Mouse (Mus musculus): ENCODE data around the gene Mxi1. TPM values are rescaled to one million over a fixed set of nuclear protein-coding genes. Genes with fewer than 3 reads are reported as not detected.
A peak's percentile ranks its signal among the peaks of the same experiment; 100 is the strongest.

Gene Mxi1
- polyA plus RNA-seq, 1 experiment from 2014 or later, result 42.7 TPM

DNA sequence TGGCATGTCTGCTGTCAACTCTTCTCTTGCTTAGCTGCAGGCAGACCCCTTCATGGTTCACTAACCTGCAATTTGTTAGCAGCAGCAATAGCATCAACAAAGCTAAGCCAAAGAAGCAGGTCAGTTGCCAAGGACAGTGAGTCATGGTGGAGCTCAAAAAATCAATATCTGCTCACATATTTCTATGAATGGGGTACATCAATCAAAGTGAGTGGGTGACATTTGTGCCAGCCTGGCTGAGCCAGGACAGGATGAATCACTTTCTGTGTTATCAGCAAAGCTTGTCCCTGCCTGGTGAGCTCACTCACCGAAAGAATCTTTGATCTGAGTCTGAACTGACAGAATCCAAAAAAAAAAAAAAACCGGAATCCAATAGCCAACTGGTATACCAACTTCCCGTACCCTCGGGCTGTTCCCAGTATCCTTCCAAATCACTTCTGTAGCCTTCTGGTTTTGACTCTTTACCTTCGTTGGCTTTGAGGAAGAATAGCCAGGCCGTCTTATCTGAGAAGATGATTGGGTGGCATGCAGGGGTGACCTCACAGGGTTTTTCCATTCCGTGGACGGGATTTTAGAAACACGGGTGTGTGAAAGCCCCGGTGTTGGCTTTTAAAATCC lies 94.0 kb downstream of the Mxi1 start:
- no peak for ATAC-seq (ENCODE audit: insufficient number of reproducible peaks, low FRiP score)
- no peaks in the 10 kb centered on the region for H3K27me3 ChIP-seq (replicated peaks)
- 80% methylated on average over 10 of the region's 10 CpGs for WGBS
- no peaks in the 10 kb centered on the region for H3K9me3 ChIP-seq (replicated peaks)
- H3K4me3 ChIP-seq, result no peak overlapping the region
- no peak overlapping the region for H3K27ac ChIP-seq (ENCODE audit: poor library complexity, severe bottlenecking)
- H3K4me2 ChIP-seq, result no peak overlapping the region
- H3K36me3 ChIP-seq, result no peaks in the 10 kb centered on the region
- peaks cover 9% of the 10 kb centered on the region for H3K4me1 ChIP-seq (replicated peaks)
- no peak overlapping the region for H3K9ac ChIP-seq

DNA sequence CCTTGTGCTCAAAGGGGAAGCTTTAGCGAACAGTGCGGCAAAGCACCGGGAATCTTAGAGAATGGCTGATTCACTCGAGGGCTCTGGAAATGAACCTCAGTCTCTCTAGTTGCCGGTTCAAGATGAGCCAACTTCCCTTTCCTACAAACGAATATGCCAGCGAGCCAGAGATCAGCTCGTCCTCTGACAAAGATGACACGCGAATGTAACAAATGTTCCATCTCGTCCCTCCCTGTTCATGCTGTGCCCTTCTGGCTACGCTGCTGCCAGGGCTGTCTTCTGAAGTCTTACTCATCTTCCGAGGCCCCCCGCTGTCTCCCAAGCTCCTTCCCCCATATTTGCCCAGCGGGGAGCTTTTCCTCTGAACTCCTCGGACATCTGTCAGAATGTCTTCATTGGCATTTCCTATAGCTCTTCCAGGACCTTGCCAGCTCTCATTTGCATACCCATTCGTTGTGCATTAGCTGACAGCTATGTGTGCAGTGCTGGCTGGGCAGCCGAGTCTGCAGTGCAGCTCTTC lies 94.6 kb downstream of the Mxi1 start:
- Histone ChIP-seq H3K4me1 (replicated peaks) (peaks cover 15% of the 10 kb centered on the region), H3K27me3 (replicated peaks) (no peaks in the 10 kb centered on the region), H3K36me3 (no peaks in the 10 kb centered on the region), H3K9ac (no peak overlapping the region), H3K27ac (ENCODE audit: poor library complexity, severe bottlenecking) (no peak overlapping the region), H3K4me2 (no peak overlapping the region), H3K9me3 (replicated peaks) (no peaks in the 10 kb centered on the region), H3K4me3 (no peak overlapping the region)
- WGBS, result 83% methylated on average over 18 of the region's 18 CpGs
- no peak for ATAC-seq (ENCODE audit: insufficient number of reproducible peaks, low FRiP score)

DNA sequence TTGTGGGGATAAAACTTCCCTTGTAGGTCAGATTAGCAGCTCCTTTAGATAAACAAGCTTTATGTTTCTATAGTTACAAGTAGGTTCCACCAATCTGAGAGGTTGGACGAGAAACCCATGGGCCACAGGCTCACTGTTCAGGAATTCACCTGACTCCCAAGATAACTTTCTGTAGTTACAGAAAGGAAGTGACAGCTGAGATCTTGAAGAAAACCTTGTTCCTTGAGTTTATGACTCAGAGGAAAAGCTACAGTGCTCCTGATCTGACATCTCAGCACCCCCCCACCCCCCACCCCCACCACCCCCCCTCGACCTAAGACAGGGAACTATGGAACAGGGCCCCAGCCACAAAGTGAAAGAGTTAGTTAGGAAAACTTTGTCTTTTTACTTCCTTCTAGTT lies 95.5 kb downstream of the Mxi1 start:
- Histone ChIP-seq H3K9ac (no peak overlapping the region), H3K27me3 (replicated peaks) (no peaks in the 10 kb centered on the region), H3K4me2 (no peak overlapping the region), H3K36me3 (no peaks in the 10 kb centered on the region), H3K4me1 (replicated peaks) (peaks cover 21% of the 10 kb centered on the region), H3K27ac (ENCODE audit: poor library complexity, severe bottlenecking) (no peak overlapping the region), H3K4me3 (no peak overlapping the region), H3K9me3 (replicated peaks) (no peaks in the 10 kb centered on the region)
- ATAC-seq (ENCODE audit: insufficient number of reproducible peaks, low FRiP score), result no peak
- WGBS, result 42% methylated on average over 2 of the region's 2 CpGs

DNA sequence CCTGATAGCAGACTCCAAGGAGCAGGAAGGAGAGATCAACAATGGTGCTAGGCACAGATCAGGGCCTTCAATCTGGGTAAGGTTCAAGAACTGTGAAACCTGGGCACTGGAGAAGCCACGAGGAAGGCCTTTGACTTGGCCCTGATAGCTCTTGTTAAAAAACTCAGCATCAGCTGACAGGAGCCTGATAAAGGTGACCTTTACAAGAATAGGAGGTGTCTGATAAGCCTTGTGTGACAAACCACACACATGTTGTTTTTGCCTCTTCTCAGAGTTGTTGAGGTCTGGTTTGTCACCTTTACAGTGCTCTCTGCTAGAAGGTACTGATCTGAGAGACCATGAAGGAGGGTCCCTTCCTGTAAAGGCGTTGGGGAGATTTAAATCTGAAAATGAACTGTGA lies 97.0 kb downstream of the Mxi1 start:
- ATAC-seq (ENCODE audit: insufficient number of reproducible peaks, low FRiP score), result no peak
- Histone ChIP-seq H3K27me3 (replicated peaks) (no peaks in the 10 kb centered on the region), H3K4me3 (no peak overlapping the region), H3K4me2 (no peak overlapping the region), H3K36me3 (no peaks in the 10 kb centered on the region), H3K27ac (ENCODE audit: poor library complexity, severe bottlenecking) (no peak overlapping the region), H3K4me1 (replicated peaks) (peaks cover 36% of the 10 kb centered on the region), H3K9ac (no peak overlapping the region), H3K9me3 (replicated peaks) (no peaks in the 10 kb centered on the region)
- WGBS, result 28% methylated on average over 2 of the region's 2 CpGs

DNA sequence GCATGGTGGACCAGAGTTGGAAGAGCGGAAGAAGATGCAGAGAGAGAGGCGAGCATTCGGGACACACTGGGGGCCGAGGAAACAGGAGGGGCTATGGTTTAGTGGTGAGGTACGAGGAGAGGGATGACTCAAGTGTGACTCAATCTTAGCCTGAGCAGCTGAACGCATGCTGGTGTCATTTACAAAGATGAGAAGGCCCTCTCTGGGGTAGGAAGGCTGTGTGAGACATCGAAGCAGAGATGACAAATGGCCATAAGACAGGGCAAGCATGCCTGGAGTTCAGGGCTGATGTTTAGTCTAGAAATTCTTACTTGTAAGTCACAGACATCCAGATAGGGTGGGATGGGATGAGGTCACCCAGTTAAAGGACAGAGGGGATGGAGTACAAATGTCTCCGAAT lies 98.1 kb downstream of the Mxi1 start:
- peaks cover 42% of the 10 kb centered on the region for H3K4me1 ChIP-seq (replicated peaks)
- no peak for ATAC-seq (ENCODE audit: insufficient number of reproducible peaks, low FRiP score)
- no peak overlapping the region for H3K4me3 ChIP-seq
- H3K9ac ChIP-seq, result no peak overlapping the region
- no peak overlapping the region for H3K27ac ChIP-seq (ENCODE audit: poor library complexity, severe bottlenecking)
- 75% methylated on average over 8 of the region's 8 CpGs for WGBS
- H3K4me2 ChIP-seq, result no peak overlapping the region
- no peaks in the 10 kb centered on the region for H3K36me3 ChIP-seq
- no peaks in the 10 kb centered on the region for H3K9me3 ChIP-seq (replicated peaks)
- H3K27me3 ChIP-seq (replicated peaks), result no peaks in the 10 kb centered on the region

DNA sequence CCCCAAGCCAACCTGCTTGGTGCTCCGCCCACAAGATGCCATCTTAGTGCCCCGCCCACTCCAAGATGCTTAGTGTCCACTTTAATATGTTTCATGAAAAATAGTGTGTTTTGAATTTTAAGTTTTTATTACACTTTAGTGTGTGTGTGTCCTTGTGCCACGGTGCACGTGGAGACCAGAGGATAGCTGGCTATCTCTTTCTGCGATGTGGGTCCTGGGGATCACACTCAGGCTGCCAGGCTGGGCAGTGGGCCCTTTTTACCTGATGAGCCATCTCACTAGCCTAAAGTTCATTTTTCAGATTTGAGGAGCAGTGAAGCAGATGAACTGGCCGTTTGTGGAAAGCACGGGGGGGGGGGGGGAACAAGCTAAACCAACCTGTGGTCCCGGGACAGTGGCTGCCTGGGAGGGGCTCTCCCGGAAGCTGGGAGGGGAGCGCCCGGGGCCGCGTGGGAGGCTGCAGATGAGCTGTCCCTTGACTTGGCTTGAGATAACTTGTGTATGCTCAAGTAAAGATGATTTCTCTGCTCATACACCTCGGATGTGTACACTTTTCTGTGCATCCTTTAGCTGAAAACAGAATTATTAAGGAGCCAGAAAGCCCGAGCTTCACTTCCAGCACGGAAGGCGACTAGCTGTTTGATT lies 99.5 kb downstream of the Mxi1 start:
- Histone ChIP-seq H3K9ac (no peak overlapping the region; the same call in 1 of the 2 replicates), H3K4me1 (replicated peaks) (peaks cover 55% of the 10 kb centered on the region), H3K4me3 (no peak overlapping the region), H3K4me2 (peak overlapping the region; percentile 34; the same call in 1 of the 2 replicates), H3K27ac (ENCODE audit: poor library complexity, severe bottlenecking) (no peak overlapping the region), H3K9me3 (replicated peaks) (no peaks in the 10 kb centered on the region), H3K27me3 (replicated peaks) (no peaks in the 10 kb centered on the region), H3K36me3 (no peaks in the 10 kb centered on the region)
- WGBS, result 46% methylated on average over 17 of the region's 17 CpGs
- no peak for ATAC-seq (ENCODE audit: insufficient number of reproducible peaks, low FRiP score)

DNA sequence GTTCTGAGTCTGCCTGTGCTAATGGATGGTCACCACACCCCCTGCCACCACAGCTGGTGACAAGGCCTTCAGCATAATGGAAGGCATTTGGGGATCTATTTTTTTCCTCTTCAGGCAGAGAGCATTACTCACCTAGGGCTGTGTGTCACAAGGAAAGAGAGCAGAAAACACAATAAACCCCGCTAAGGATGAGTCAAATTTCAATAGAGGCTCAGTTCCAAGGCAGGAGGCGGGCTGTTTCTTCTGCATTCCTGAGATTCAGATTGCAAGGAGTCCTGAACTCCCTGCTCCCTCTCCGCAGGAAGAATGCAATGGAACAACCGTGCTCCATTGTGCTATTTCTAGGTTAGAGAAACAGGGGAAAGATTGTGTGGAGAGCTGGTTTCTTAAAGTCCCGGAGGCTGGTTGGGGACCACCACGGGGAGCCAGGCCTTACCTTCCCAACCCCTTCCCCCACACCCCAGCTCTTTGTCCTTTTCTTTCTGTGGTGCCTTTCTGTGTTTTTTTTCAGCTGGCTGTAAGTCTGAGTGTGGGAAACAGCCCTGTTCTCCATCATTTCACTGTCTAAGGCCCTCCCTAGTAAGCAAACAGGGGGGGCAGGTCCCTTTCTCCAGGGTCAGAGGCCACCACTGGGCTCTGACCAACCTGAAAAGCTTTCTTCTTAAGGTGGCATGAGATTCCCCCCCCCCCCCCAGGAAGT lies 102.0 kb downstream of the Mxi1 start:
- Histone ChIP-seq H3K4me3 (no peak overlapping the region), H3K9me3 (replicated peaks) (no peaks in the 10 kb centered on the region), H3K9ac (no peak overlapping the region), H3K36me3 (no peaks in the 10 kb centered on the region), H3K27ac (ENCODE audit: poor library complexity, severe bottlenecking) (peak overlapping the region; percentile 81), H3K27me3 (replicated peaks) (no peaks in the 10 kb centered on the region), H3K4me2 (no peak overlapping the region), H3K4me1 (replicated peaks) (peaks cover 50% of the 10 kb centered on the region)
- peak; percentile 16; the same call in 1 of the 2 replicates for ATAC-seq (ENCODE audit: insufficient number of reproducible peaks, low FRiP score)
- whole genome bisulfite sequencing, result 7% methylated on average over 6 of the region's 6 CpGs

DNA sequence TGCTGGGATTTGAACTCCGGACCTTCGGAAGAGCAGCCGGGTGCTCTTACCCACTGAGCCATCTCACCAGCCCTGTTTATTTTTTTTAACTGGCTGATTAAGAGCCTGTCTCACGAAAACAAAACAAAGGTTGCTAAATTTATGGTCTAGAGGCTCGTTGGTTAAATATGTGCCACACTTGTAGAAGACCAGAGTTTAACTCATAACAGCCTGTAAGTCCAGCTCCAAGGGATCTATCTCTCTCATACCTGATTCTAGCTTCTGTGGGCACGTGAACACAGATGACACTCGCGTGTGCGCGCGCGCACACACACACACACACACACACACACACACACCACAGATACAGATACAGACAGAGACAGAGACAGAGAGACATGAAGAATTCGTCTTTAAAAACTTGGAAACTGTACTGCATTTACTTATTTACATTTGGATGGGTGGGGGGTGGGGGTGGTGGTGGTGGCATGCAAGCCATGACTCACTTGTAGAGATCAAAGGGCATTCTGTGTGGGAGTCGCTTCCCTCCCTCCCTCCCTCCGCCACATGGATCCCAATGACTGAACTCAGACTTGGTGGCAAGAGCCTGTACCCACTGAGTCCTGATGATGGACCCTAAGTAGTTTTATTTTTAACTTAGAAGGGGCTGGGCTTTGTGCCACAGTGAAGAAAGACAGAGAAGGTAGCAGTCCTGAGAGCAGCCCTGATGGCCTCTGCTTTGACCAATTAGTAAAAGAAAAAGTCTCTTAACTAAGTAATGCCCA lies 103.5 kb downstream of the Mxi1 start:
- Histone ChIP-seq H3K4me2 (no peak overlapping the region), H3K27me3 (replicated peaks) (no peaks in the 10 kb centered on the region), H3K36me3 (no peaks in the 10 kb centered on the region), H3K27ac (ENCODE audit: poor library complexity, severe bottlenecking) (no peak overlapping the region), H3K4me3 (no peak overlapping the region), H3K9me3 (replicated peaks) (no peaks in the 10 kb centered on the region), H3K4me1 (replicated peaks) (peaks cover 46% of the 10 kb centered on the region), H3K9ac (no peak overlapping the region)
- WGBS, result 76% methylated on average over 15 of the region's 15 CpGs
- ATAC-seq (ENCODE audit: insufficient number of reproducible peaks, low FRiP score), result no peak

DNA sequence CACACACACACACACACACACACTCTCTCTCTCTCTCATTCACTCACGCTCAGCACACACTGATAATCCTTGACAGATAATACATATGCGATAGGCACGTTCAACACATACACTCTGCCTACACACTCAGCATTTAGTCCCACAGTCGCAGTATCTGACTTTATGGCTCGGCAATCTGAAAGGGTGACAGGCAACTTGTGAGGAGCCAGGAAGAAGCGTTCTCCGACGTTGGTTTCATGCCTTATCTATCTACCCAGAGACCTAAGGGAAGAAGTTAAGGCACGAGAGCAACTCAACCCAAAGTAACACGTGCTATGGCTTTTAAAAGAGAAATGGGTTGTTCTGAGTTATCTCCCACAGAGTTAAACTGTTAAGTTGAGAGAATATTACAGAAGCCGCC lies 104.3 kb downstream of the Mxi1 start:
- Histone ChIP-seq H3K9ac (no peak overlapping the region), H3K27me3 (replicated peaks) (no peaks in the 10 kb centered on the region), H3K36me3 (no peaks in the 10 kb centered on the region), H3K27ac (ENCODE audit: poor library complexity, severe bottlenecking) (no peak overlapping the region), H3K9me3 (replicated peaks) (no peaks in the 10 kb centered on the region), H3K4me2 (no peak overlapping the region), H3K4me1 (replicated peaks) (peaks cover 43% of the 10 kb centered on the region), H3K4me3 (no peak overlapping the region)
- 42% methylated on average over 11 of the region's 11 CpGs for WGBS
- ATAC-seq (ENCODE audit: insufficient number of reproducible peaks, low FRiP score), result no peak

DNA sequence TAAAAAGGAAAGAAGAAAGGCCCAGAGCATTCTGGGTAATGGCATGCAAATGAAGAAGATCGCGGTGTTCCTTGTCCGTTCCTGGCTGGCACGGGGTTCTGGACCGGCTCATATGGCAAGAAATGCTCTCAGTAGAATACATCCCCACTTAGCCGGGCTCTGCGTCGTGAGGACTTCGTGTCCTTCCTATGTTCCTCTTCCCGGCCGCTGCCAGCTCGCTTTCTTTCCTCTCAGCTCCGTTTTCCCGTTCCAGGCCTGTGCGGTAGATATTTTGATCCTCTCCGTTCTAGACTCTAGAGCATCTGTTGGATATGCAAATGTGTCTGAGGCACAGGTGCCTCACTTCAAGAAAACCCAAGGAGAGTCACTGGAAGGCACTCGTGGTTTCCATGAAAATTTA lies 104.9 kb downstream of the Mxi1 start:
- Histone ChIP-seq H3K9ac (no peak overlapping the region), H3K4me3 (no peak overlapping the region), H3K27me3 (replicated peaks) (no peaks in the 10 kb centered on the region), H3K27ac (ENCODE audit: poor library complexity, severe bottlenecking) (no peak overlapping the region), H3K4me2 (no peak overlapping the region), H3K9me3 (replicated peaks) (no peaks in the 10 kb centered on the region), H3K36me3 (no peaks in the 10 kb centered on the region), H3K4me1 (replicated peaks) (peaks cover 38% of the 10 kb centered on the region)
- 77% methylated on average over 17 of the region's 17 CpGs for WGBS
- no peak for ATAC-seq (ENCODE audit: insufficient number of reproducible peaks, low FRiP score)

DNA sequence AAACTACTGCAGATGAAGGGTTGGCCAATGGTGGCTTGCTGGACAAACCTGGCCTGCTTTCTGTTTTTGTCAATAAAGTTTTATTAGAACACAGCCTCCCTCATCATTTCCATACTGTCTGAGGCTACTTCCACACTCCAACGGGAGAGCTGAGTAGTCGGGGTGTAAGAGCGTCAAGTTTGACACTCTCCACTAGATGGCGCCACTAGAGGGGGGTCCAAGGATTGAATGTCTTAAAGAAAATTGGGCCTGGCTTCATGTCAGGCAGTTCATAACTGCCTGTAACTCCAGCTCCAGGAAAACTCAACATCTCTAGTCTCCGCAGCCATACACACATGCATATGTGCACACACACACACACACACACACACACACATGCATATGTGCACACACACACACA lies 109.5 kb downstream of the Mxi1 start:
- peaks cover 19% of the 10 kb centered on the region for H3K4me1 ChIP-seq (replicated peaks)
- no peak for ATAC-seq (ENCODE audit: insufficient number of reproducible peaks, low FRiP score)
- H3K9me3 ChIP-seq (replicated peaks), result no peaks in the 10 kb centered on the region
- H3K4me2 ChIP-seq, result no peak overlapping the region
- no peaks in the 10 kb centered on the region for H3K36me3 ChIP-seq
- no peaks in the 10 kb centered on the region for H3K27me3 ChIP-seq (replicated peaks)
- H3K27ac ChIP-seq (ENCODE audit: poor library complexity, severe bottlenecking), result no peak overlapping the region
- 43% methylated on average over 5 of the region's 5 CpGs for WGBS
- H3K9ac ChIP-seq, result no peak overlapping the region
- no peak overlapping the region for H3K4me3 ChIP-seq
